Mouse (Mus musculus) heart, embryonic 11.5 days (tissue): ENCODE measurements around the gene Gm42791. TPM values are rescaled to one million over a fixed set of nuclear protein-coding genes. Genes with fewer than 3 reads are reported as not detected.

Source experiments
- ATAC-seq: fragments of 200-750 bp; cut with Nextera tagmentation; replicated peaks from 2 replicates; pipeline ENCODE4 v1.8.0; 2017; ENCODE audit warnings: moderate library complexity; ENCODE audit not compliant: insufficient number of reproducible peaks, low FRiP score, low TSS enrichment
- H3K27ac ChIP-seq: fragments of 300-500 bp; sonication (generic); 2 replicates; pipeline ENCODE4 v1.5.1; 2014; ENCODE audit warnings: mild to moderate bottlenecking, low read depth, low read length
- H3K27me3 ChIP-seq: fragments of 300-500 bp; sonication (generic); 2 replicates; pipeline ENCODE4 v1.6.1; 2014; ENCODE audit warnings: mild to moderate bottlenecking, low read length, mixed read lengths; ENCODE audit not compliant: control insufficient read depth, insufficient read depth
- H3K36me3 ChIP-seq: fragments of 300-500 bp; sonication (generic); 2 replicates; pipeline ENCODE4 v1.6.1; 2014; ENCODE audit warnings: mild to moderate bottlenecking, low read length, moderate library complexity, mixed read lengths; ENCODE audit not compliant: control insufficient read depth, insufficient read depth
- H3K4me1 ChIP-seq: fragments of 300-500 bp; sonication (generic); 2 replicates; pipeline ENCODE4 v1.6.1; 2014; ENCODE audit warnings: low read length; ENCODE audit not compliant: control insufficient read depth, insufficient read depth
- H3K4me2 ChIP-seq: fragments of 300-500 bp; sonication (generic); 2 replicates; pipeline ENCODE4 v1.6.1; 2014; ENCODE audit warnings: mild to moderate bottlenecking, moderate library complexity
- H3K4me3 ChIP-seq: fragments of 300-500 bp; sonication (generic); 2 replicates; pipeline ENCODE4 v1.5.1; 2014; ENCODE audit warnings: low read depth, low read length
- H3K9ac ChIP-seq: fragments of 300-500 bp; sonication (generic); 2 replicates; pipeline ENCODE4 v1.6.1; 2014; ENCODE audit warnings: mild to moderate bottlenecking, low read depth, low read length, moderate library complexity
- H3K9me3 ChIP-seq: fragments of 300-500 bp; sonication (generic); replicated peaks from 2 replicates; pipeline ENCODE4 v1.6.1; 2016; ENCODE audit warnings: low read length; ENCODE audit not compliant: control insufficient read depth
- WGBS: fragments of 180-500 bp; shearing (Covaris S2); extraction: QIAGEN DNeasy Blood & Tissue Kit; methylation state at CpG from one replicate; pipeline ENCODE4 v1.1.7; 2014; ENCODE audit not compliant: insufficient replicate concordance; 5-methylcytosine and 5-hydroxymethylcytosine counted together
- polyA plus RNA-seq: library from polyadenylated mRNA; unstranded; fragments of >200 nt; fragmentation: Nextera tagmentation; extraction: Ambion mirVana; gene quantifications from 2 replicates; pipeline ENCODE4 v1.2.1, GENCODE M21; 2014

The Gm42791 gene
- polyA plus RNA-seq, 1 experiment from 2014 or later = not detected

DNA sequence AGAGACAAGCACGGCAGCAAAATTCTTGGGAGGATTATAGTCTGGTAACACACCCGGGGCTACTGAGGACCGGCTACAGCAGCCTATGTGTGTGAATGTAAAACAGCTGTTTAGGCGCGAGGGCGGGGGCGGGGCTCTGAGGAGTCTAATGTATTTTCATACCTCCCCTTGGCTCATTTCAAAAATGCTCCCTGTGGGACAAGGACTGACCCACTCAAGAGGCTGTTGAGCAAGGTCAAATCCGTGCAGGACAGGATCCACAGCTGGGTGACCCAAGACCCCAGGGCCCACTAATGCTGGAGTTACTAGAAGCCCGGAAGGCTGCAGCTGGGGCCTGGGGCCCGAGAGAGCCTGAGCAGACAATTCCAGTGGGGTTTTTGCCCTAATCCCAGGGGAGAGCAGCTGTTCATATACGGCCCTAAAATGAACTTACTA is 55.0 kb downstream of the Gm42791 start:
- Histone ChIP-seq H3K36me3 (no peaks in the 10 kb centered on the region), H3K9ac (no peak overlapping the region), H3K27me3 (no peaks in the 10 kb centered on the region), H3K4me2 (no peak overlapping the region), H3K9me3 (peaks cover 2% of the 10 kb centered on the region; the same call in 1 of the 2 replicates), H3K27ac (no peak overlapping the region), H3K4me1 (no peaks in the 10 kb centered on the region), H3K4me3 (no peak overlapping the region)
- ATAC-seq = no peak
- 71% methylated on average over 11 of the region's 11 CpGs for WGBS

DNA sequence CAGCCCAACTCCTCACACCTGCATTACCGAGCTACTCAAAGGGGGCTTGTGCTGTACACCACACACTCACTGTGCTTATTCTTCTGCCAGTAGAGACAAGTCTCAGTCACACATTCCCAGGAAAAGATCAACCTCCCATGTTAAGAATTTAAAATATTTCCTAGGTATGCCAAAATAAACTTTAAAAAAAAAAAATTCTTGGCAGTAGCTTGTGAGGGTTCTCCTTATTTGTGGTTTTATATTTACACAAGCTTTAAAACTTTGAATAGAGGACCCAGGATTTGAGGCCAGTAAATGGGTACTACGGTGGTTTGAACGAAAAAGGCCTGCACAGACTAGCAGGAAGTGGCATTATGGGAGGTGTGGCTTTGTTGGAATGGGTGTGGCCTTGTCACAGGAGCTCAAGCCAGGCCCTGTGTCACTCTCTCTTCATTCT is 58.4 kb downstream of the Gm42791 start:
- Histone ChIP-seq H3K4me3 (no peak overlapping the region), H3K27ac (no peak overlapping the region), H3K4me2 (no peak overlapping the region), H3K4me1 (no peaks in the 10 kb centered on the region), H3K9ac (no peak overlapping the region), H3K9me3 (no peaks in the 10 kb centered on the region), H3K36me3 (no peaks in the 10 kb centered on the region), H3K27me3 (no peaks in the 10 kb centered on the region)
- no peak for ATAC-seq
- 78% methylated on average over 3 of the region's 3 CpGs for WGBS

DNA sequence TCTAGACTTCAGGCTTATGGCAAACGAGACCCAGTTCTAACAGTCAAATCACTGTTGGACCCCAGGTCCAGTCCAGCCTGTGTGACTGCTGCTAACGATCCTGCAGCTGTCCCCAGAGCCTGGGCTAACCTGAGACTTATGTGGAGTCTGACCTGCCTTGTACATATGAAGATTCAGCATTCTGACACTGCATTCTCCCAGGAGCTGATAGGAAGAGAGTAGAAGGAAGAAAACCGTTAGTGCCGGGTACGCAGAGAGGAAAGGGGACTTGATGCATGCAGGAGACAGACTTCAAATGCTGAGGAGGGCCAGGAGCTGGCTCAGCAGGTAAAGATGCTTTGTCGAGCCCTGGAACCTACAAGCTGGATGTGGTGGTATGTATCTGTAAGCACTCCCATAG is 59.1 kb downstream of the Gm42791 start:
- Histone ChIP-seq H3K27ac (peak overlapping the region; percentile 17; the same call in 1 of the 2 replicates), H3K4me3 (no peak overlapping the region), H3K27me3 (no peaks in the 10 kb centered on the region), H3K4me2 (no peak overlapping the region), H3K9ac (no peak overlapping the region), H3K9me3 (no peaks in the 10 kb centered on the region), H3K4me1 (no peaks in the 10 kb centered on the region), H3K36me3 (no peaks in the 10 kb centered on the region)
- 70% methylated on average over 6 of the region's 6 CpGs for WGBS
- no peak for ATAC-seq

DNA sequence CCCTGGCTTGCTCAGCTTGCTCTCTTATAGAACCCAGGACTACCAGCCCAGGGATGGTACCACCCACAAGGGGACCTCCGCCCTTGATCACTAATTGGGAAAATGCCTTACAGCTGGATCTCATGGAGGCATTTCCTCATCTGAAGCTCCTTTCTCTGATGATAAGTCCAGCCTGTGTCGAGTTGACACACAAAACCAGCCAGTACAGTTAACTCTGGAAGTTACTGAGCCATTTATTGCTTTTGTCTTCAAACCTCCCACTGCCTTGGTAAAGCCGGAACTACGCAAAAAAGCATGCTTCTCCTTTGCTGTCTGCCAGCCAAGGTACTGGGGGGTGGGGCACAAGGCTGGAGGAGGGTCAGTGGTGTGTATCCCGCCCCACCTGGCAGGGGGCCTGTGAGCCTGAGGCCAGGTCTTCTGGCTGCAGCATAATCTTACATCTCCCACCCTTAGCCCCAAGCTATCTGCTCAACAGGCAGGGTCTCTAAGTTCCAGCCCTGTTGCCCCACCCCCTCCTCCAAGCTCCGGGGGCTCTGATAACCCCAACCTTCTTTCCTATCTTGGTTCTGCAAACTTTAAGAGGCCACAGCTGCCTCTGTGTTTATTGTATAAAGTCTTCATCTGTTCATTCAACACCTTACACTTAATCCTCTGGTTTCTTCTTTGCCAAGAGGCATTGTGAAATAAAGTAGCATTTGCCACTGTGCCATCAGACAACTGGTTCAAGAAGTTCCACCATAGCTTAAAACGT is 59.7 kb downstream of the Gm42791 start:
- peak; percentile 71 for ATAC-seq
- WGBS = 37% methylated on average over 7 of the region's 7 CpGs
- Histone ChIP-seq H3K9ac (no peak overlapping the region), H3K9me3 (no peaks in the 10 kb centered on the region), H3K4me2 (no peak overlapping the region), H3K27me3 (no peaks in the 10 kb centered on the region), H3K27ac (peak overlapping the region; percentile 17; the same call in 1 of the 2 replicates), H3K4me1 (no peaks in the 10 kb centered on the region), H3K36me3 (no peaks in the 10 kb centered on the region), H3K4me3 (no peak overlapping the region)

DNA sequence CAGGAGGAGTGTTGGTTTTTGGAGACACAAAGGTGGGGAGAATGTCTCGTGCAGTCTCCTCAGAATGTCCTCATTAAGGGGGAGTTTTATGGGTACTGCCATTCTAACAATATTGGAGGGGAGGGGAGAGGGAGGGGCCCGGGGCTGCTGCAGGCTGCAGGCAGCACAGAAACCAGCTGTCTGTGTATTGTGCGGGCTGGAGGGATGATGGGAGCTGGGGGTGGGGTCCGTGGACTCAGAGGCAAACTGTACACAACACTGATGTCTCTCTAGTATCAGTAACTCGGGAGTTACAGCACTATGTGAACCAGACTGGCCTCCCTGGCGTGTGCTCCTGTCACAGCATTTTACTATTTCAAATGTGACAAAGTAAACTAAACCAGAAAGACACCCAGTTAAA is 60.5 kb downstream of the Gm42791 start:
- no peak for ATAC-seq
- no peak overlapping the region for H3K9ac ChIP-seq
- H3K27ac ChIP-seq = no peak overlapping the region
- WGBS = 67% methylated on average over 6 of the region's 6 CpGs
- no peaks in the 10 kb centered on the region for H3K4me1 ChIP-seq
- H3K4me2 ChIP-seq = no peak overlapping the region
- H3K36me3 ChIP-seq = no peaks in the 10 kb centered on the region
- H3K9me3 ChIP-seq = no peaks in the 10 kb centered on the region
- H3K27me3 ChIP-seq = no peaks in the 10 kb centered on the region
- H3K4me3 ChIP-seq = no peak overlapping the region

DNA sequence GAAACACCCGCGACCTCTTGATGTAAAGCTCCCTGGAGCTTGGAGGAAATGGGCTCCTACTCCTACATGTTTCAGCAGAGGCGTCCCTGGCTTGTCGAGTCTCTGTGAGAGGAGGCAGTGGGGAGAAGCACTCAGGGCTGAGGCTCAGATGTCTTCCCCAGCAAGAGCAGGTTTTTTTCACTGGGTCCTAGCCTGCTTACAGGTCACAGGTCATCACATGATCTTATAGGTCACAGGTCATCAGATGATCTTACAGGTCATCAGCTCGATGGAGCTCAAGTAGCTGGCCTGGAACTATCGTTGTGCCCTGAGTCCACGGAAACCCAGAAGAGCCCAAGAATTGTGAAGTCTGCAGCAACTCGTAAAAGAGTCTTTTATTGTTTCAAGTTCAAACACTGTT is 61.2 kb downstream of the Gm42791 start:
- ATAC-seq = no peak
- no peaks in the 10 kb centered on the region for H3K9me3 ChIP-seq
- 69% methylated on average over 8 of the region's 8 CpGs for WGBS
- H3K4me1 ChIP-seq = peaks cover 4% of the 10 kb centered on the region
- no peak overlapping the region for H3K4me2 ChIP-seq
- no peak overlapping the region for H3K9ac ChIP-seq
- no peak overlapping the region for H3K27ac ChIP-seq
- no peaks in the 10 kb centered on the region for H3K27me3 ChIP-seq
- no peaks in the 10 kb centered on the region for H3K36me3 ChIP-seq
- H3K4me3 ChIP-seq = no peak overlapping the region

DNA sequence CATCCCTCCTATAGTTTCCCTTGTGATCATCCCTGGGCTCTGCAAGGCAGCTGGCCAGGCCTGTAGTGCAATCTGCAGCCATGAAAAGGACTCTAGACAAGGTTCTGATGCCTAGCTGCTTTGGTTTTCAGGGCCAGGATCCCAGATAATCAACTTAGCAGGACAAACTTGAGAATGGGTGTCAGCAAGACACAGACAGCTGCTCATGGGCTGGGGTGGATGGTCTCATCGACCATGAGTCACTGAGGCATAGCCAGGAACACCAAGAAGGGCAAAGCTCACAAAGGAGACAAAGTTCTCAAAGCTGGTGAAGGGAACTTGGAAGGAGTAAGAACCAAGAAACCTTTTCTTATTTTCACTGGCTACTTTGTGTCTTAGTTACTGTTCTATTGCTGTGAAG is 63.6 kb downstream of the Gm42791 start:
- Histone ChIP-seq H3K27ac (no peak overlapping the region), H3K36me3 (no peaks in the 10 kb centered on the region), H3K27me3 (no peaks in the 10 kb centered on the region), H3K9me3 (no peaks in the 10 kb centered on the region), H3K4me1 (peaks cover 4% of the 10 kb centered on the region), H3K9ac (no peak overlapping the region), H3K4me3 (no peak overlapping the region), H3K4me2 (no peak overlapping the region)
- WGBS = 75% methylated on average over 1 of the region's 1 CpGs
- ATAC-seq = no peak

DNA sequence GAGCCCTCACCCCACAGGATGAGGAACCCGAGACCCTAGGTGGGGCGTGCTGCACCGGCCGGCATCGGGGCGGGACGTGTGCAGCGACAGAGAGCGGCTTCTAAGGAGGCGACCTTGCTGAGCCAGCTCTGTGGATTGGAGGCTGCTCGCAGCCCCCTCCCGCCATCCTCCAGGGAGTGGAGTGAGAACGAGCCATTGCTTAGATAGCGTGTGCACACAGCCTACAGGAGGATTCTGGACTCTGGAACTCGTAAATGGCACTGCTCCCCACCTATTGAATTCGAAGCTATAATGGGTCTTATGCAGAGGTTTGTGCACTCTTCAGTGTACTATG is 65.9 kb downstream of the Gm42791 start, which contains the start of gene Katnal1:
Gene Katnal1, minus strand, starts transcription at position 205 of the 334 bp plus-strand sequence.
- peak within 1 kb of the TSS; percentile 87 for H3K9ac ChIP-seq
- H3K4me1 ChIP-seq = peaks cover 4% of the 10 kb centered on the region
- no peak for ATAC-seq
- peak within 1 kb of the TSS; percentile 76 for H3K4me3 ChIP-seq
- no peaks in the 10 kb centered on the region for H3K27me3 ChIP-seq
- H3K27ac ChIP-seq = peak within 1 kb of the TSS; percentile 95
- no peaks in the 10 kb centered on the region for H3K9me3 ChIP-seq
- H3K36me3 ChIP-seq = 0 out of 2 replicates have a peak, but pooled peaks cover 3% of the 10 kb centered on the region
- peak within 1 kb of the TSS; percentile 86 for H3K4me2 ChIP-seq
- WGBS = 2% methylated on average over 16 of the region's 16 CpGs
